Mouse (Mus musculus): Measurements from ENCODE around the gene Kansl2. TPM values are rescaled to one million over a fixed set of nuclear protein-coding genes. Genes with fewer than 3 reads are reported as not detected.
"Not testable (repeated sequence)": the region's sequence is repeated elsewhere in the genome, so short reads cannot be mapped to it uniquely, and the experiment has no call there.

The Kansl2 gene
- polyA plus RNA-seq, 1 experiment from 2014 or later, result 139 TPM

DNA sequence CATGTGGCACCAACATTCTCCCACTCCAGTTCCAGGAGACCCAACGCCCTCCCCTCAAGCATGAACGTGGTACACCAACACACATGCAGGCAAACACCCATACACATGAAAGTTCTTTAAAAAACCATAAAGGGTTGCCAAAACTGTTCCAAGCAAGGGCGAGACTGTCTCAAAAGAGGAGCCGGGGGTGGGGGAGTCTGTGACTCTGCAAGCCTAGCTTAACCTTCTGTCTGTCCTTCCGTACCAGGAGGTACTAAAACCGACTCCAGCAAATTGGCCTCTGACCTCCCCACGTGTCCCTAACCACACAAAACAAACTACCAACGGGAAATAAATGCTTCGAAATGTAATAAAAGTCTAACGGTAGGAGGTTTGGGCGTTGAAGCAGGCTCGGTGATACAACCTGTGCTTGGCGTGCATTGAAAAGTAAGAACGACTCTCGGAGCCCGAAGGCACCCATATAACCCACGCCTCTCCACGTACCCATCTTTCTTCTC is 981 bp downstream of the Kansl2 start:
- Histone ChIP-seq H3K27ac (peak overlapping the region; percentile 44; the same call in 1 of the 2 replicates), H3K9ac (peak overlapping the region; percentile 90), H3K4me3 (peak overlapping the region; percentile 82), H3K4me1 (peaks cover 13% of the 10 kb centered on the region), H3K36me3 (peaks cover 43% of the 10 kb centered on the region), H3K9me3 (no peaks in the 10 kb centered on the region), H3K4me2 (replicated peaks) (peak overlapping the region; percentile 88), H3K27me3 (no peaks in the 10 kb centered on the region)
- WGBS, result 0% methylated on average over 18 of the region's 18 CpGs
- no peak for ATAC-seq (ENCODE audit: low FRiP score, low read depth)

DNA sequence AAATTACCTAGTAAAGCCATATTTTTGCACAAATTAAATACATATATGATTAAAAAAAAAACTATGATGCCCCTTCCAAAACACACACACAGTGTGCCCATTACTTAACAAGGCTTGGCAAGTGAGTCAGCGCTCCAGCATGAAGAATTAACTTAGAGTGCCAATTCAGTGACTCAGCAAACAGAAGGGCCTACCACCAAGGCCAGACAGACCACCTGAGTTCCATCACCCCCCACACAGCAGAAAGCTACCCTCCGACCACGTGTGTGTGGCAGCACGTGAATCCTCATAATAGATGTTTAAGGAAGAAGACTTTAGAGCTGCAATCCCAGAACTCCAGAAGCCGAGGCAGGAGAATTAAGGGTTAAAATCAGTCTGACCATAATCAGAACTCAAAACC is 1.8 kb downstream of the Kansl2 start:
- WGBS, result 32% methylated on average over 5 of the region's 5 CpGs
- Histone ChIP-seq H3K4me3 (peak overlapping the region; percentile 82), H3K36me3 (peaks cover 48% of the 10 kb centered on the region), H3K4me2 (replicated peaks) (peak overlapping the region; percentile 88), H3K9me3 (no peaks in the 10 kb centered on the region), H3K4me1 (peaks cover 13% of the 10 kb centered on the region), H3K27ac (no peak overlapping the region), H3K9ac (peak overlapping the region; percentile 90), H3K27me3 (no peaks in the 10 kb centered on the region)
- ATAC-seq (ENCODE audit: low FRiP score, low read depth), result no peak

DNA sequence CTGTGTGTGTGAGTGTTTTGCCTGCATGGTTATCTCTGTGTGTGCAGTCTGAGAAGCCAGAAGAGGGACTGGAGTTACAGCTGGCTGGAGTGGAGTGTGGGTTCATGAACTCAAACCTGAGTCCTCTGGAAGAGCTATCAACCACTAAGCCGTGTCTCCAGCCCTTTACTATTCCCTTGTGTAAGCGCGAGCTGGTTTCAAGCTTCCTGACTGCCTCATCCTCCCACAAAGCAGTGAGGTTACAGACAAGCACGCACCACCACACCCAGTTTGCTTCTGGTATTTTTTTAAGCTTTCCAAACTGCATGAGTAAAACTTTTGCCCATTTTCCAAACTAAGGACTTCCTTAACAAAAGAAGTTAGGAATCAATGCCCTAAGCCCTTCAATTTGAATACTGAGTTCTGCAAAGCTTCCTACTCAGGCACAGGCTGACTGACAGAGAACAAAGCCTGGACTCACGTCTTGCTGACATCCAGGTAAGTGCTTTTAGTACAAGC is 5.9 kb downstream of the Kansl2 start:
- 86% methylated on average over 5 of the region's 5 CpGs for WGBS
- H3K4me2 ChIP-seq (replicated peaks), result no peak overlapping the region
- peaks cover 13% of the 10 kb centered on the region for H3K4me1 ChIP-seq
- no peak overlapping the region for H3K9ac ChIP-seq
- no peak overlapping the region for H3K27ac ChIP-seq
- no peaks in the 10 kb centered on the region for H3K9me3 ChIP-seq
- H3K27me3 ChIP-seq, result no peaks in the 10 kb centered on the region
- H3K36me3 ChIP-seq, result peaks cover 83% of the 10 kb centered on the region
- ATAC-seq (ENCODE audit: low FRiP score, low read depth), result no peak
- H3K4me3 ChIP-seq, result no peak overlapping the region

DNA sequence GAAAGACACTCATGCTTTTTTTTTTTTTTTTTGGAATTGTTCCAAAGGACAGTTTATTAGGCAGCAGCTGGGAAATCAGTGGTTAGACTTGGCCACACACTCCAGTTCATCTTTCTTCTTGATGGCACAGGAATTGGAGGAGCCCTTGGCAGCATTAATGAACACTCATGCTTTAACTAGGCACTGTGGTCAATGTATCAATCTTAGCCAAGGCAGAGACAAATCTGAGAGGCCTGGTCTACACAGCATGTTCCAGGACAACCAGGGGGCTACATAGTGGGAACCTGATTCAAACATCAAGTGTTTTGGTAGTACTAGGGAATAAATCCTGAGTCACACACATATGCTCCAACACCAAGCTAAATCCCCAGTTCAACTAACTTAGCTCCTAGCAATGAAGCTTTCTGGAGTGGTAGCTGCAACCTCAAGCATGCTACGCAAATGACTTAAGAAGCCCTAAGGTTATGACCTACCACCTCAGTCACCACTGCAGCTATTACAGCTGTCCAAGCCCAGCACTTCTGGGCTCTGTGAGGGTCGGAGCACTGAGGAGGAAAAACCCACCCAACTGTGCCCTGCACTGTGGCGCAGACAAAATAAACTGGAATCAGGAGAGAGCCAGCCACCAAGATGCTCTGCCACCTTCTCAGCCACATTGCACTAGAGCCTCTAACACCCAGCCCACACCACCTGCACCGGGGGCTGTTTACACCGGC is 6.8 kb downstream of the Kansl2 start:
- H3K36me3 ChIP-seq, result peaks cover 92% of the 10 kb centered on the region
- peaks cover 6% of the 10 kb centered on the region for H3K4me1 ChIP-seq
- H3K9ac ChIP-seq, result no peak overlapping the region
- H3K4me2 ChIP-seq (replicated peaks), result no peak overlapping the region
- H3K27ac ChIP-seq, result no peak overlapping the region
- ATAC-seq (ENCODE audit: low FRiP score, low read depth), result no peak
- no peaks in the 10 kb centered on the region for H3K9me3 ChIP-seq
- no peak overlapping the region for H3K4me3 ChIP-seq
- 93% methylated on average over 5 of the region's 5 CpGs for WGBS
- H3K27me3 ChIP-seq, result no peaks in the 10 kb centered on the region

DNA sequence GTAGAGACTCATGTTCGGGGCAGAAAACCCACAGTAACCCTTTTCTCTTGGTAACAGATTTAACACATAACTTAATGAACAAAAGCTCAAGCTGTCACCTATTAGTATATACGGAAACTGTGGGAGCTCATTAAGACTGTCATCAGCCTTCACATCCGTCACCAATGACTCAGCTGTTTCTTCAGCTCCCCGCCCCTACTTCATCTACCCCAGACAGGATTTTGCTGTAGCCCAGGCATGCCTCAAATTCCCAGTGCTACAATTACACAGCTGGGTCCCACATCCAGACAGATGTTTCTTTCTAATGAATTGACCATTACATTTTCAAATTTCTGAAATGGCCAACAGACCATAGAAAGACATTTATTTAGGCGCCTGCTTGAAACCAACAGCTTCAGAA is 8.0 kb downstream of the Kansl2 start:
- Histone ChIP-seq H3K4me1 (no peaks in the 10 kb centered on the region), H3K9ac (no peak overlapping the region), H3K9me3 (no peaks in the 10 kb centered on the region), H3K27ac (no peak overlapping the region), H3K27me3 (no peaks in the 10 kb centered on the region), H3K36me3 (peaks cover 94% of the 10 kb centered on the region), H3K4me2 (replicated peaks) (no peak overlapping the region), H3K4me3 (no peak overlapping the region)
- no peak for ATAC-seq (ENCODE audit: low FRiP score, low read depth)
- 70% methylated on average over 5 of the region's 5 CpGs for whole genome bisulfite sequencing

DNA sequence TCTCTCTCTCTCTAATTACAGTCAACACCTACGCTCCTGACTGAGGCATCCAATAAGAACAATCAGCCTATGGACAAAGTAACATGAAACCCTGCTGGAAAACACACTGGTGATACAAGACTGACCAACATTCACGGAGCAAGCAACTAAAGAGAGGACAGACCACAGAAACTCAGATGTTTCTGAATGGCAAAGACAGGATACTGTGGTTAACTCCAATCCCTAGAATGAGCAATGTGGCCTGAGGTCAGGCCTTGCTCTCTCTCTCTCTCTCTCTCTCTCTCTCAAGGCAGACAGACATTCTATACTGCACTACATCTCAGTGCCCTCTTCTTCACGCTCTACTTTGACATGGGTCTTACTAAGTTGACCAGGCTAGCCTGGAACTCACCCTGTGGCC is 12.8 kb downstream of the Kansl2 start:
- no peak overlapping the region for H3K27ac ChIP-seq
- H3K4me1 ChIP-seq, result no peaks in the 10 kb centered on the region
- ATAC-seq (ENCODE audit: low FRiP score, low read depth), result no peak
- no peak overlapping the region for H3K4me2 ChIP-seq (replicated peaks)
- no peak overlapping the region for H3K9ac ChIP-seq
- no peaks in the 10 kb centered on the region for H3K9me3 ChIP-seq
- 81% methylated on average over 3 of the region's 3 CpGs for WGBS
- H3K36me3 ChIP-seq, result peaks cover 82% of the 10 kb centered on the region
- no peaks in the 10 kb centered on the region for H3K27me3 ChIP-seq
- H3K4me3 ChIP-seq, result no peak overlapping the region

DNA sequence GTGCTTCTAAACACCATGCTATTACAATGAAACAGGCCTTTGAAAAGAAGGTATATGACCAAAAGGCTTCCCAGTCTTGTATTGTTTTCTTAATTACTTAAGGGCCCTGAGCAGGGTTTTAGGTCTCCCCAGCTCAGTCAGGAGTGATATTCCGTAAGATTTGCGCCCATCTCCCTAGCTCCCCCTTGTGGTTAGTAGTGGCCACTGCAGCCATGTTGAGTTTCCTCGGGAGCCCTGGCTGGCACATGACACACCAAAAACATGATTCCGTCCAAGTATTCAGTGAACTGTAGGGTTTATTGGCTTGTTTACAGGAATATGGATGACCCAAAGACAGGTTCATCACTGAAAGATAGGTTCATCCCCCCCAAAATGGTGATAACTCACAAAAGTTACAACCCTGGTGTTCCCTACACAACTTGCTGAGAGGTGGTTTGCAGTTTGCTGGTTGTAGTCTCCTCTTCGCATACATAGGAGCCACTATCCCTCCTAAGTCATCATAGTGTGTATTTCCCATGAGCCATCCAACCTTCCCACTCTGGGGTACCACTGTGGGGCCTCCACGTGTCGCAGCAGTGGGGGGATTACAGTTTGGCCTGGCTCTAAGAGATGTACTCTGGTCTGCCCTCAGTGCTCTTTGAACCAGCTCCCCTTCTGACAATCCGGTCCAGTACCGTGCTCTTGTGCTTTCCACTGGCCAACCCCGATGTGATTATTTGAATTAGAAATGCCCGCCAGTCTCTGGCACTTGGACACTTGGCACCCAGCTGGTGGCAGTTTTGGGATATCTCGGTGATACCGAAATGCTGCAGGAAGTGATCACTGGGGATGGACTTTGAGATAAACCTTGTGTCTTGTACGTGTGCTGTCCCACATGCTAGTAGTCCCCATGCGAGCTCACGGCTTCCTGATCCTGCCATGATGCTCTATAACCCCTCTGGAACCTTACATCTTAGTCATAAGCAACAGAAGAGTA is 16.4 kb downstream of the Kansl2 start:
- H3K4me2 ChIP-seq (replicated peaks), result no peak overlapping the region
- ATAC-seq (ENCODE audit: low FRiP score, low read depth), result no peak
- no peak overlapping the region for H3K9ac ChIP-seq
- H3K36me3 ChIP-seq, result peaks cover 49% of the 10 kb centered on the region
- no peaks in the 10 kb centered on the region for H3K27me3 ChIP-seq
- H3K27ac ChIP-seq, result no peak overlapping the region
- 0 out of 2 replicates have a peak, but pooled peaks cover 6% of the 10 kb centered on the region for H3K4me1 ChIP-seq
- 73% methylated on average over 16 of the region's 16 CpGs for WGBS
- H3K4me3 ChIP-seq, result no peak overlapping the region
- no peaks in the 10 kb centered on the region for H3K9me3 ChIP-seq

DNA sequence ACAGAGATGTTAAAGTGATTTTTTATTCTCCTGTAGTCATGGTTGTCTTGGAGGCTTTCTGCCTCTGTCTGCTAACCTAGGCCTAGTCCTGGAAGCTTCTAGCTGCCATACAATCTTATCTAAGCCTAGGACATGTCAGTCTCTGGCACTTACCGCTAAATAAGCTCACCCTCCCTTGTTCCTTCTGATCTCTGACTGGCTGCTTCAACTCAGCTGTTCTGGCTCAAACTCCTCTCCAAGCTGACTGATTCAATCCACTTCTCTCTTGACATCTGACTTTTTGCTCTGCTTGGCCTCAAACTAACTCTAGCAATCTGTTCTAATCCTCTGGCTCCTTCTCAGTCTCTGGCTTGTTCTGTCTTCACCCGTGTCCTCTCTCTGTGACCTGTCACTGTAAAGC is 19.2 kb downstream of the Kansl2 start:
- 79% methylated on average over 2 of the region's 2 CpGs for WGBS
- H3K27ac ChIP-seq; H3K4me2 ChIP-seq (replicated peaks); H3K27me3 ChIP-seq; H3K9ac ChIP-seq; H3K4me3 ChIP-seq; ATAC-seq (ENCODE audit: low FRiP score, low read depth); H3K9me3 ChIP-seq: not testable (repeated sequence)
- Histone ChIP-seq H3K4me1 (peaks cover 13% of the 10 kb centered on the region), H3K36me3 (peaks cover 22% of the 10 kb centered on the region)

DNA sequence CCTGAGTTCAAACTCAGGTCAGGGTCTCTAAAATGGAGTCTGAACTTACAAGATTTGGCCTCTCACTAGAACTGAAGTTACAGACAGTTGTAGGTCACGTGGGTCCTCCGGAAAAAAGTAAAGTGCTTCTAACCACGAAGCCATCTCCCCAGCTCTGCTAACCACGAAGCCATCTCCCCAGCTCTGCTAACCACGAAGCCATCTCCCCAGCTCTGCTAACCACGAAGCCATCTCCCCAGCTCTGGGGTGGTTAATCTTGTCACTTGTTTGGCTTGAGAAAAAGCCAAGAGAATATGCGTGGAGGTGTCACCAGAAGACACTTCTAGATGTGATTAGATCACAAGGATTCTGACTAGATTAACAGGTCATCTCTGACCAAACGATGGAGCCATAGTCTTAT is 19.9 kb downstream of the Kansl2 start:
- 83% methylated on average over 8 of the region's 8 CpGs for WGBS
- Histone ChIP-seq H3K4me3 (no peak overlapping the region), H3K27me3 (no peaks in the 10 kb centered on the region), H3K9ac (no peak overlapping the region), H3K36me3 (peaks cover 16% of the 10 kb centered on the region), H3K4me2 (replicated peaks) (no peak overlapping the region), H3K27ac (no peak overlapping the region), H3K9me3 (no peaks in the 10 kb centered on the region), H3K4me1 (peaks cover 13% of the 10 kb centered on the region)
- ATAC-seq (ENCODE audit: low FRiP score, low read depth), result no peak

DNA sequence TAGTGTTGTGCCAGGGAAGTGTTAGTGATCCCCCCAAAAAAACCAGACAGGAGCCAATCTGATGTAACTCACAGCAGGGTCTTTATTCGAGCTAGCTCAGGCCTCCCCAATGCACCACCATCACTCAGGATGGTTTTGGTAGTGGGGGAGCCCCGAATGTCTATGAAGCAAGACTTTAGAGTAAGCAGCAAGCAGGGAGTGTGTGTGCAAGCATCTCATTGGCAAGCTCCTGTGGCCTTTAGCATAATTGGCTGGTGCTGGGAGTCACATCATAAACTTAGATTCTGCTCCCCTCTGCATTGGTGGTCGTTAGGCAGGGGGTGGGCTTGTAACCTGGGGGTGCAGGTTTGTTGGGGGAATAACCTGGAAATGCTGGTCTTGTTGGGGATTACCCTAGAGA is 20.4 kb downstream of the Kansl2 start:
- H3K9me3 ChIP-seq; H3K4me2 ChIP-seq (replicated peaks); H3K9ac ChIP-seq; H3K27me3 ChIP-seq; ATAC-seq (ENCODE audit: low FRiP score, low read depth); H3K4me3 ChIP-seq; H3K27ac ChIP-seq: not testable (repeated sequence)
- Histone ChIP-seq H3K4me1 (peaks cover 13% of the 10 kb centered on the region), H3K36me3 (peaks cover 16% of the 10 kb centered on the region)
- 54% methylated on average over 3 of the region's 3 CpGs for WGBS

DNA sequence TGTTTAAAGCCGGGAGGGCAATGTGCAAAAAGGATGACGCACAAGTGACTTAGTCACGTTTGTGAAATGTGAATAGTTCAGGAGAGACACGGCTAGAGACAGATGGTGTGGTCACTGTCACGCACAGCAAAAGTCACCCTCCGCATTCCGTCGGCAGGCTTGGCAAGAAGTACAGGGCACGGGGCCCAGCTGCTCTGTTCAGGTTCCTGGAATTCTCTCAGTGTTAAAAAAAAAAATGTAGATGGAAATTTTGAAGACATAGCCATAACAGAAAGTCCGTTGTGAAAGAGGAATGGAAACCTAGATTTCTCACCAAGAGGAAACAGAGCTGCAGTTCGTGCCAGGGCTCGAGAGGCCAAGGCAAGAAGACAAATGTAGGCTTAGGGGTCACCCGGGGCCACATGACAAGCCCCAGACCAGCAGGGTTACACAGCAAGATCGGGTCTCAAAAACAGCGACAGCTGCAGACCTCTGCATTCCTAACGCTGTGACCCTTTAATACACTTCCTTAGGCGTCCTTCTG is 21.2 kb downstream of the Kansl2 start:
- Histone ChIP-seq H3K36me3 (peaks cover 9% of the 10 kb centered on the region), H3K9ac (no peak overlapping the region), H3K9me3 (no peaks in the 10 kb centered on the region), H3K27ac (no peak overlapping the region), H3K4me2 (replicated peaks) (no peak overlapping the region), H3K4me1 (peaks cover 13% of the 10 kb centered on the region), H3K27me3 (no peaks in the 10 kb centered on the region), H3K4me3 (no peak overlapping the region)
- no peak for ATAC-seq (ENCODE audit: low FRiP score, low read depth)
- WGBS, result 54% methylated on average over 17 of the region's 17 CpGs

DNA sequence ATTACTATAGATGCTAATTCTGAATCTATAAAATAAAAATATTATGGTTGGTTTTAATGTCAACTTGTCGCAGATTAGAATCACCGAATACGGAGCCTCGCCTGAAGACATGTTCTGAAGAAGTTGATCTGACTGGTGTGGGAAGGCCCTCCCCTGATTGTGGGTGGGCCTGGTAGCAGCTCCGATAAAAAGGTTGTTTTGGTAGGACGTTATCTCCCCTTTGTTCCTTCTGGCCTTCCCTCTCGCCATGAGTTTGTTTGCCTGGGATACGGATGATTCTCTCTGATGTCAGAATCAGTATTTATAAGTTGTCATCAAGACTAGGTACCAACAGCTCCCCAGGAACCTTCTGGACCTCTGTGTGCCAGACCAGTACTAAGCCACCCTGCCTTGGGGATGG is 21.8 kb downstream of the Kansl2 start:
- no peak overlapping the region for H3K4me2 ChIP-seq (replicated peaks)
- no peak overlapping the region for H3K27ac ChIP-seq
- H3K9me3 ChIP-seq, result no peaks in the 10 kb centered on the region
- no peak overlapping the region for H3K9ac ChIP-seq
- H3K36me3 ChIP-seq, result 0 out of 2 replicates have a peak, but pooled peaks cover 2% of the 10 kb centered on the region
- no peak for ATAC-seq (ENCODE audit: low FRiP score, low read depth)
- H3K27me3 ChIP-seq, result no peaks in the 10 kb centered on the region
- H3K4me3 ChIP-seq, result no peak overlapping the region
- 70% methylated on average over 8 of the region's 8 CpGs for WGBS
- H3K4me1 ChIP-seq, result peaks cover 13% of the 10 kb centered on the region

Data from limb, embryonic 13.5 days (tissue).